Mouse (Mus musculus): Measurements from ENCODE around the gene Sntb2. TPM values are rescaled to one million over a fixed set of nuclear protein-coding genes. Genes with fewer than 3 reads are reported as not detected.
"Not testable (repeated sequence)": the region's sequence is repeated elsewhere in the genome, so short reads cannot be mapped to it uniquely, and the experiment has no call there.

The Sntb2 gene
- polyA plus RNA-seq, 1 experiment = 26.8 TPM

- DNase-seq (ENCODE audit: low spot score) = not testable (repeated sequence)
These were observed 98.1 kb downstream of the Sntb2 start for GRCm38 (mm10) chr8:107033609-107034008.

- no peak for DNase-seq (ENCODE audit: low spot score)
These were observed 100.1 kb downstream of the Sntb2 start for GRCm38 (mm10) chr8:107035641-107036040.

GRCm38 (mm10) chr8:107036626-107037025 is 101.1 kb downstream of the Sntb2 start:
- DNase-seq (ENCODE audit: low spot score) = no peak

- no peak for DNase-seq (ENCODE audit: low spot score)
These were observed 105.1 kb downstream of the Sntb2 start for GRCm38 (mm10) chr8:107040632-107041031.

- no peak for DNase-seq (ENCODE audit: low spot score)
These were observed 109.9 kb downstream of the Sntb2 start for GRCm38 (mm10) chr8:107045478-107045877.

GRCm38 (mm10) chr8:107046976-107047375 is 111.4 kb downstream of the Sntb2 start:
- DNase-seq (ENCODE audit: low spot score) = no peak

GRCm38 (mm10) chr8:107048061-107048941 is 112.8 kb downstream of the Sntb2 start, which contains the start of gene Pdf:
Gene Pdf (minus strand): TSS chr8:107048614.
- peak; percentile 71 for DNase-seq (ENCODE audit: low spot score)

GRCm38 (mm10) chr8:107049480-107049879 is 113.9 kb downstream of the Sntb2 start:
- DNase-seq (ENCODE audit: low spot score) = no peak

GRCm38 (mm10) chr8:107052046-107052445 is 116.5 kb downstream of the Sntb2 start:
- DNase-seq (ENCODE audit: low spot score) = no peak

GRCm38 (mm10) chr8:107056076-107056972 is 120.8 kb downstream of the Sntb2 start, which contains the start of the genes Cog8 and Nip7:
Gene Cog8 (minus strand): TSS chr8:107056689.
Gene Nip7 (plus strand): TSS chr8:107056877.
- DNase-seq (ENCODE audit: low spot score) = peak; percentile 79

- no peak for DNase-seq (ENCODE audit: low spot score)
These were observed 121.4 kb downstream of the Sntb2 start for GRCm38 (mm10) chr8:107056973-107057369.

- DNase-seq (ENCODE audit: low spot score) = no peak
These were observed 127.1 kb downstream of the Sntb2 start for GRCm38 (mm10) chr8:107062613-107063012.

GRCm38 (mm10) chr8:107065511-107066496 is 130.3 kb downstream of the Sntb2 start, which contains the start of gene Tmed6:
Gene Tmed6 (minus strand): TSS chr8:107065644.
- DNase-seq (ENCODE audit: low spot score) = no peak

Other genes with a start within 250 kb of the Sntb2 start
- gene Has3, start 65.5 kb upstream of the Sntb2 start, polyA plus RNA-seq (2012; rRNA removed) = 3.1 TPM in 2 replicates
- 24.7 and 30.2 TPM in 2 replicates for gene Utp4, start 42.1 kb upstream of the Sntb2 start, polyA plus RNA-seq (2012; rRNA removed)
- gene Vps4a, start 95.5 kb downstream of the Sntb2 start, polyA plus RNA-seq (2012; rRNA removed) = 45.1 and 46.6 TPM in 2 replicates
- gene Pdf, start 112.9 kb downstream of the Sntb2 start, polyA plus RNA-seq (2012; rRNA removed) = 28.6 and 29.1 TPM in 2 replicates
- 30.6 and 37.2 TPM in 2 replicates for gene Cog8, start 120.9 kb downstream of the Sntb2 start, polyA plus RNA-seq (2012; rRNA removed)
- 40.5 and 50.2 TPM in 2 replicates for gene Nip7, start 121.1 kb downstream of the Sntb2 start, polyA plus RNA-seq (2012; rRNA removed)
- not detected in 2 replicates for gene Tmed6, start 129.9 kb downstream of the Sntb2 start, polyA plus RNA-seq (2012; rRNA removed)
- gene Terf2, start 160.8 kb downstream of the Sntb2 start, polyA plus RNA-seq (2012; rRNA removed) = 18.5 and 22.1 TPM in 2 replicates
- 136 and 138 TPM in 2 replicates for gene Cyb5b, start 214.9 kb downstream of the Sntb2 start, polyA plus RNA-seq (2012; rRNA removed)